Mouse (Mus musculus) lung, postnatal 10 days (tissue): ENCODE results near the gene Alox15.
"Not testable (repeated sequence)": the region's sequence is repeated elsewhere in the genome, so short reads cannot be mapped to it uniquely, and the experiment has no call there.

Experiments
- DNase-seq: peaks from one replicate; pipeline ENCODE4 v3.0.0; 2021

Alox15 gene

GRCm38 (mm10) chr11:70351868-70352267, at the start of gene Alox15:
Alox15 (minus strand) TSS chr11:70352031.
- DNase-seq: peak; percentile 7

DNA sequence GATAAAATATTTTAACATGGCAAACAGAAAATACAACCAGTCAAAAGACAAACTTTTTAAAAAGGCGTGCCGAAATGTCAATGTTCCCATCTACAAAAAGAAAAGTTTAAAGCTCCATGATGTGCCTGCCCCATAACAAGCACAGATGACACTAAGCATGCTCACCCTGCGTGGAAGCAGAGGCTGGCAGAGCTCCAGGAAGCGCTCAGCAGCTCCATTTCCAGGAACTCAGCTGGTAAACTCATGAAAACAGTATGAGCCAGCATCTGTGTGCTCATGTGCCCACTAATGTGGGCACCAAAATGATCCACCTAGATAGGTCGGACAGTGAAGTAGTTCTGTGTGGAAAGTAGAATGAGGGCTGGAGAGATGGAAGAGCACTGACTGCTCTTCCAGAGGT, 37.6 kb upstream of the Alox15 start:
- DNase-seq: no peak

DNA sequence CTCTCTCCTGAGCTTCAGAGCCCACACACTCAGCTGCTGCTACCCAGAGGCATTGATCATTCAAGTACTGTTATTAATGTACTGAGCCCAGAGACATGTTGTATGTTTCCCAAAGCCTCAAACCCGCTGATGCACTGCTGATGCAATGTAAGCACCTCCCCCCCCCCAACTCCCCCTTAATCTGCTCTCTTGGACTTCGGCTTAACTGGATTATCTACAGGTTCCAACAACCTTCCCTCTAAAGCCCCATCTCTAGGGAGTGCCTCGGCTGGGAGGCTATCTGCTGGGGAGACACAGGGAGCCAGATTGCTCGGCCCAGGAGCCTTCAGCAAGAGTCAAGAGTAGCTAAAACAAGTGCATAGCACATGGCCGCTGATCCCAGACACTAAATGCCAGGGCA, 35.6 kb upstream of the Alox15 start:
- no peak for DNase-seq

DNA sequence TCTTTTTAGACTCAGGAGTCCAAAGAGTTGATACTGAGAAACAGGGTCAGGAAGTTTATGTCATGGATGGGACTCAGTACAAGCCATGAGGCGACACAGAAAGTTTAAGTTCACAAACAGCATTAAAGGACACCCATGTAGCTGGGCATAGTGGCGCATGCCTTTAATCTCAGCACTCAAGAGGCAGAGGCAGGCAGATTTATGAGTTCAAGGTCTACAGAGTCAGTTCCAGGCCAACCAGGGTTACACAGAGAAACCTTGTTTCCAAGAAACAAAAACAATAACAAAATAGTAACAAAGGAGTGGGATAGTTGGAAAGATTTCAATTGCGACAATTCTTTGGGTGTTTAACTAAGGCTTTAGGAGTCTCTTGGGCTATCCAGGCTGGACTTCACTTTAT, 32.3 kb upstream of the Alox15 start:
- DNase-seq: no peak

GRCm38 (mm10) chr11:70381330-70381729, 29.5 kb upstream of the Alox15 start:
- no peak for DNase-seq

DNA sequence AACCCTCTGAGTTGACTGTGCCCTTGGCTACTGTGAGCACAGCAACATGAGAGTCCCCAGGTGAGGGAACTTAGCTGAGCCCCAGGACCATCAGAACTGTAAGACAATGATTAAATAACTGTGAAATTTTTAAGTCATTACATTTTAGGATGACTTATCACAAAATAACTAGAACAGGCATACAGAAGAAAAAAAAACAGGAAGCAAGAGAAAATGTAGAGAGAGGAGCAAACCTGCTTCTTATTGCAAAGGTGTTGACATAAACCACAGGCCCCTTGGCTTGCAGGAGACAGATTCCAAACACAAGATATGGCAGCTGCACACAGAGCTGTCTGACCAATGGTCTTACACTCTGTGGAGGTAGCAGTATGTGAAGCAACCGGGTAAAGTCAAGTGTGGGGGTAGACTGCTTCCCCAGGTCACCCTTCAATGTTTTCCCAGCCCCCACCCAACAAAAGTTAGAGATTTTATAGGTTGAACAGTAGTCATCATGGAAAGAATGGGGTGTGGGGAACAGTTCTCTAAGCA, 28.7 kb upstream of the Alox15 start:
- no peak for DNase-seq

DNA sequence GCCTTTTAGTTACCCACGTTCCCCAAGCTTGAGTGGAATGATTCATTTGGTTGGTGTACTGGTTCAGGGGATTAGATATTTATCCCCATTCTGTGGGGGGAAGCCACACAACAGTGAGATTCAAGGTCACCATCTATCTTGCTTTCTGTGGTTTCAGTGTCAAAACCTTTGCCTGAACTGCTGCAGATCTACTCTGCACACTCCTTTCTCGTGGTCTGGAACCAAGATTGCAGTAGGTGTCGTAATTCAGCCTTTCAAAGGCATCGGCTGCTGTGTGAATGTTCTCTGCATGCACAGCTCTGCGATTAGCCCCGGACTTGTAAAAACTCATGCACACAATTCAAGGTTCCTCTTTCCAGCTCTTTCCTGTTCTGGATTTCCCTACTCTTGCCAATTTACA, 24.2 kb upstream of the Alox15 start:
- no peak for DNase-seq

DNA sequence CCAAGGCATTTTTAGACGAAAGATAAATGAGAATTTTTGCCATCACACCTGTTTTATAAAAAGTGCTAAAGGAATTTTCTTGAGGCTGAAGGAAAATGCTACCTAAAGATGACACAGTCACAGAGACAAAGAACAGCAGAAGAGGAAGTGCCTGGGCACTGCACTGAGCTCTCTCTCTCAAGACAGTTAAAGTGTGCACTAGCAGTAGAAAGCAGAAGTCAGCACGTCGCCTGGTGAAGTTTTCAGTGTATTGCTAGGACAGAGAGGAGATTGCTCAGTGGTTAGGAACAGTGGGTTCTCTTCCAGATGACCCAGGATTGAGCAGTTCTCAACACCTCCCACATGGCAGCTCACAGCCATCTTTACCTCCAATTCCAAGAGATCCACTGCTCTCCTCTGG, 22.5 kb upstream of the Alox15 start:
- no peak for DNase-seq

GRCm38 (mm10) chr11:70372849-70373557, 21.2 kb upstream of the Alox15 start:
- DNase-seq: no peak

DNA sequence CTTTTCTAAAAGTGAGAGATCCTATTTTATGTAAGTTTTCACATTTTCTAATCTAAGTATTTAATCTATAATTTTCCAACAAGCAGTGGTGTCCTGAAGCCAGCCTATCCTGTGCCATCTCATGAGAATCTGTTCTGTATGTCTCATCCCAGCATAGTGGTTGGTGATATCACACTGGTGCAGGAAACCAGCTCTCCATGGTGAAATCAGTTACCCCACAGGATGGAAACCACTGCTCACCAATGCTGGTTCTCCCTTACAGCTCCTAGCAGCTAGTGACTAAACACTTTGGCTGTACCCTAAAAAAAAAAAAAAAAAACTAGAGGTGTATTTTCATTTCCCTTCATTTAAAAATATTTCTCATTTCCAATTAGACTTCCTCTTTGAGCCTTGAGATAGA, 20.6 kb upstream of the Alox15 start:
- DNase-seq: no peak

DNA sequence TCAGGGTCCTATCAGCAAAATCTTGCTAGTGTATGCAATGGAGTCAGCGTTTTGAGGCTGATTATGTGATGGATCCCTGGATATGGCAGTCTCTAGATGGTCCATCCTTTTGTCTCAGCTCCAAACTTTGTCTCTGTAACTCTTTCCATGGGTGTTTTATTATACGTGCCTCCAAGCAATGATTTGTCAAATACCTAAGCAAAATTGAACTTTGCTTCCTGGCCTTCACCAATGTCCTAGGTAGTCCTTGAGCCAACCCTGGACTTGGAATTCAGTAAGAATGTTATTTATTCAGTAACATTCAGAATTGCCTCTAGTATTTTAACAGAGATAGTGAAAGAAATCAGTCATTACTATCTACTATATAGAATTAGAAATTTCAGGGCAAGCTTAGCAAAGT, 16.8 kb upstream of the Alox15 start:
- not testable (repeated sequence) for DNase-seq

GRCm38 (mm10) chr11:70367701-70368100, 15.9 kb upstream of the Alox15 start:
- not testable (repeated sequence) for DNase-seq

GRCm38 (mm10) chr11:70348630-70349029, 3.2 kb downstream of the Alox15 start:
- DNase-seq: no peak

GRCm38 (mm10) chr11:70347861-70348260, 4.0 kb downstream of the Alox15 start:
- no peak for DNase-seq

DNA sequence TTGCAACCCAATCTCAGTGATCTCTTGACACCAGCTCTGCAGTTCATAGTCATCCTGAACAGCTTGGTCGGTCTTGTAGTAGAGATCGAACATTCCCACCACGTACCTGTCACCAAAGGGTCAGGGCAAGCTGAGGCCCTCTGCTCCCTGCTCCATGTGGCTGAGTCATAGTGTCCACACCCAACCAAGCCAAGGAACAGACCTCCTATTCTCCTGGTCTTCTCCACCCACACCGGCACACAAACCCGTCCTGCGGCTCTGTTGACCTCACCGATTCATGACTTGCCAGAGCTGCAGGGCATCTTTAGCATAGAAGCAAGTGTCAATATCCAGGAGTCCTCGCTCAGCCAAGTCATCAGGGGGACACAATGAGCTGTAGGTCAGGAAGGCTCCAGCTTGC, 6.3 kb downstream of the Alox15 start:
- DNase-seq: no peak

DNA sequence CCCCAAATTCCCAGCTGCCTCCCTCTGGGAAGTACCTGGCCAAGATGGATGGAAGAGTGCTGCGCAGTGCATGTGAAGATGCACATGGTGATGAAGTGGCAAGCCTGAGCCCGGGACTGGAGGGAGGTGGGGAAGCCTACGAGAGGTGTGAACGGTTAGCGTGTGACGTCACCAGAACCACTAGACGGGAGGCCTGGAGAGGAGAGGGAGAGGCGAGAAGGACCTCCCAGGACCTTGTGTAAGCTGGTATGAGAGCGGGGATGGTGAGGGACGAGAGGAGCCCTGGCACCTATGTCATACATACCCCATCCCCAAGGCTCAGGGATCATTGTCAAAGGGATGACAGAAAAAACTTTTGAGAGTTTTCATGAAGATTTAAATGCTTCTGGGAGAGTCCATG, 6.8 kb downstream of the Alox15 start:
- DNase-seq: no peak

DNA sequence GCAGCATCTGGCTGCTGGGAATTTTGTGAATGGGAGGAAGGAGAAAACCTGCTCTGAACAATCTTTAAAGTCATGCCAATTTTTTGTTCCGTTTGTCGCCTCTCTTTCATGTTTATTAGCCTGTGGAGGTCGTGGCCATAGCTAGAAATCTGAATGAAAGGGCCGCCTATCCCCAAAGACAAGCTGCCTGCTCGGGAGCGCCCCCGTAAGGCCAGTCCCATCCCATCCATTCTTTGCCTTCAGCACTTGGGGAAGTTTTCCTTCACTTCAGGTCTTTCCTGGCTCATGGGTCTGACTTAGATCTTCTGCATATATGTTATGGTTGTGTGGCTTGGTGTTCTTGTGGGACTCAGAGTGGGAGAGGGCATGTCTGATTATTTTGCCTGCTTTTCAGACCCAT, 12.3 kb downstream of the Alox15 start:
- DNase-seq: no peak

DNA sequence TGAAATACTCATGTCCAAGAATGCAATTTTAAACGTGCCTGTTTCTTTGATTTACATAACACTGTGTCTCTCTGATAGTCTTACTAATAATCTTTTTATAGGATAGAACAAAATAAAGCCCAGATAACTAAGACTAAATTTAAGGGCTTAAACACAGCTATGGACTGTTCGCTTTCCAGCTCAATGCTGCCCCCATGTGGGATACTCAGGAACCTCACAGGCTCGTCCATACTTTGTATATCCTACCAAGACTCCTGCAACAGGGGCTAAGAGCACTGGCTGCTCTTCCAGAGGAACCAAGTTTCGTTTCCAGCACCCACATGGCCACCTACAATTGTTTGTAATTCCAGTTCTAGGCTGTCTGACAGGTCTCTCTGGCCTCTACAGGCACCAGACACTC, 17.4 kb downstream of the Alox15 start:
- DNase-seq: peak; percentile 81

DNA sequence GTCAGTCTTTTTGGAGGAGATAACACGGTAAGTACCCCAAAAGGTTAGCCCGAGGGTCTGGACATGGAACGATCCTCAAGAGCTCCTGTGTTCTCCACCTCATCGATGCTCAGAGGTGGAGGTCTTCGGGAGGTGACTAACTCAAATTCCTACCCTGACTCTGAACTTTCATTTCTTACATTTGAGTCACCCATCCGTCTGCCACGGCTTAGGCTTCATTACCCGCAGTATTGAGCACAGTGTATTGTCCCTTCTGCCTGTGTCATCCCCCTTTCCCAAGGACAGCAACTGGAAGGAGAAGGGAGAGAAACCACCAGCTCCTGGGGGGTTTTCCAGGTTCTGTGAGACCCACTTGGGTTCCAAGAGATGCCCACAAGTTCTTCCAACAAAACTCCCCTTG, 27.1 kb downstream of the Alox15 start:
- no peak for DNase-seq

DNA sequence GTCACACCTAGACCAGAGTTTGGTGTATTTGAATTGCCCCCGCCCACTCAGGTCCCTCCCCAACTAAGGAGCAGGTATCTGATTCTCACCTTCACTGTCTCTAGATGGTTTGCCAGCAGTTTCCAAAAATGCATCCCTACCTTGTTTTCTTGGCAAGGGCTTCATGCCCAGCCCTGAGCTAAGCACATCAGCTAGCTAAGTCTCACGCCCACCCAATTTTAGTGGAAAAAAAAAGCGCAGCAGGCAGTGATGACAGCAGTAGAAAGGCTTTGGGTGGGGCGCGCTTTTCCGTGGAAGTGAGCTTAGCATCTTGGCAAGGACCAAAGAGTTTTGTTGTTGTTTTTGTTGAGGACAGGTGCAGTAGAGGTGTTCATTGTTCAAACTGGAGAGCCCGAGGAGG, 29.3 kb downstream of the Alox15 start, which contains the start of gene Alox12e:
Gene Alox12e (minus strand): TSS at position 101 of the 400 bp plus-strand sequence.
- DNase-seq: no peak

DNA sequence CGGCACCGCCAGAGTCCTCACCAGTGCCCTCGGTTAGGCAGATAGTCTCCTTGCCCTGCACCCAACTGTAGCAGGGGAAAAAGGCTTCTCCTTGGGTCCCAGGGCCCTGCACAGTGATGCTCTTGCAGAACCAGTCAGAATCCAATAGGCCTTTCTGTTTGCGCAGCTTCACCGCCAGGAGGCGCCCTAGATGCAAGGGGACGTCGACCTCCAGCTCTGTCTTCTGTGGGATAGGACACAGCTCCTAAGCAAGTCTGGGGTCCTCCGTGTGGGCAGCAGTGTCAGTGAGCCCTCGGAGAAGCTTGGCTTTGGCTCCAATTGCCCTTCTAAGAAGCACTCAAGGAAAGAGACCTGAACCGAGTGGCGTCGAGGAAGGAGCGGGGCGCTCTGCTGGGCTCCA, 30.2 kb downstream of the Alox15 start:
- peak; percentile 67 for DNase-seq

GRCm38 (mm10) chr11:70319614-70320013, 32.2 kb downstream of the Alox15 start:
- DNase-seq: peak; percentile 14

DNA sequence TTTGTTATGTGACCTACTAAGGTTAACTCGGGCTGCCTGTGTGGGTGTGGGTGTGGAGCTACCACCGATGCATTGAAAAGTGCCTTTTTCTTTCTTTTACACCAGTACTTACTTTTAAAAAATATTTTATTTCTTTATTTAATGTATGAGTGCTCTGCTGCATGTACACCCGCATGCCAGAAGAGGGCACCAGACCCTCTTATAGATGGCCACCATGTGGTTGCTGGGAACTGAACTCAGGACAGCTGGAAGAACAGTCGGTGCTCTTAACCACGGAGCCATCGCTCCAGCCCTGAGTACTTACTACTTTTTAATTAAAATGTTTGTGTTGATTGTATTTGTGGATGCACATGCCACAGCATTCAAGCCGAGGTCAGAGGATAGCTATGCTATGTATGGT, 38.0 kb downstream of the Alox15 start:
- peak; percentile 23 for DNase-seq

DNA sequence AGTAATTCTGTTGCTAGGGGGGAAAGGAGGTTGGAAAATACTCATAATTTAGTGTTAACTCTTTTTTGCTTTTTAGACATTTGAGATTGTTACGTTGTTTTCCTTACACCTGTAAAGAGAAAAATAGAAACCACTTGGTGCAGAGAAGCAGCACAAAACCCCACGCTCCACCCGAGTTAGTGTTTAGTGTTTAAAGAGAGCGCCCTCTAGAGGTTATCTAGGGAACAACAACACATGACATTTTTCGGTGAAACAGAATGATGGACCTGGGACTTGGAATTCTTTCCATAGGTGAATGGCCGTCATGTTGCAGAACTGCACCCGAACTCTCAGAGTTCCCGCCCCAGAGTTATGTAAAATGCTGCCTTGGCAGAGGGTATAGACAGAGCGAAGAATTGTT, 42.5 kb downstream of the Alox15 start:
- peak; percentile 77 for DNase-seq

DNA sequence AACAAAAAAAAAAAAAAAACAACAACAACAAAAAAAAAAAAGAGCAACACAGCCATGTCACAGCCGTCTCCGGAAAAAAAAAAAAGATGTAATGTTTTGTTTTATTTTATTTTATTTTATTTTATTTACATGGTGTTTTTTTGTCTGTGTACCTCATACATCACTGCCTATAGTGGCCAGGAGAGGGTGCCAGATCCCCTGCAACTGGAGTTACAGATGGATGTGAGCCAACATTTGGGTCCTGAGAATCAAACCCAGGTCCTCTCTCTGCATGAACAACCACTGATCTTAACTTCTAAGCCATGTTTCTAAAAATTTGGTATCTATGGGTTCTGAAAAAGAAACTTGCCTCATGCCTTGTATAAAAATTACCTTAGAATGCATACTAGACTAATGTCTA, 43.5 kb downstream of the Alox15 start:
- peak; percentile 29 for DNase-seq
